Mouse (Mus musculus): ENCODE data around the gene Ccdc163. TPM values are rescaled to one million over a fixed set of nuclear protein-coding genes. Genes with fewer than 3 reads are reported as not detected.

The Ccdc163 gene
- polyA plus RNA-seq, 1 experiment, result 15.9 TPM

DNA sequence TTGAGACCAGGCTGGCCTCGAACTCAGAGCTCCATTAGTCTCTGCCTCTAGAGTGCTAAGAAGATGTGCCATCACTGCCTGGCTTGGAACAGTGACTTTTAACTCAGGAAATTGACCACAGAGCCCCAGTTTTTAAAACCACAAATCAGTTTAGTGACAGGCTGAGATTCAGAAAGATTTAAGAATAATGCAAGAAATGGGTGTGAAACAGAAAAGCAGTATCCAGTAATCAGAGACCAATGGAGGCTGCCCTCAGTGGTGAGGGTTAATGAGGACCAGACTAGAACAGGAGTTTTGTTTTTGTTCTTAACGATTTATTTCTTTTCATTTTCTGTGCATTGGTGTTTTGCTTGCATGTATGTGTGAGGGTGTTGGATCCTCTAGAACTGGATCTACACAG, 23.6 kb upstream of the Ccdc163 start:
- DNase-seq (ENCODE audit: low read depth in 1 of 2, low spot score in 2 of 2), result no peak
- 0 out of 2 replicates have a peak, but pooled peaks cover 3% of the 10 kb centered on the region for H3K4me1 ChIP-seq (ENCODE audit: control insufficient read depth, insufficient read depth, insufficient read length)
- peak overlapping the region; percentile 88; the same call in 1 of the 2 replicates for H3K27ac ChIP-seq (ENCODE audit: insufficient read depth, low read length)
- TF ChIP-seq CTCF (IDR thresholded peaks at IDR 0.05; ENCODE audit: extremely low read depth, insufficient read depth, insufficient read length, insufficient replicate concordance) (no peak), POLR2A (IDR thresholded peaks at IDR 0.05; ENCODE audit: low read depth, low read length) (no peak)
- no peak overlapping the region for H3K4me3 ChIP-seq (ENCODE audit: extremely low read depth, insufficient read depth, insufficient read length)
- H3K36me3 ChIP-seq (ENCODE audit: control insufficient read depth, insufficient read depth, low read length), result peaks cover 5% of the 10 kb centered on the region
- no peaks in the 10 kb centered on the region for H3K27me3 ChIP-seq (ENCODE audit: control insufficient read depth, insufficient read depth, low read length)
- 71% methylated on average over 2 of the region's 2 CpGs for WGBS

DNA sequence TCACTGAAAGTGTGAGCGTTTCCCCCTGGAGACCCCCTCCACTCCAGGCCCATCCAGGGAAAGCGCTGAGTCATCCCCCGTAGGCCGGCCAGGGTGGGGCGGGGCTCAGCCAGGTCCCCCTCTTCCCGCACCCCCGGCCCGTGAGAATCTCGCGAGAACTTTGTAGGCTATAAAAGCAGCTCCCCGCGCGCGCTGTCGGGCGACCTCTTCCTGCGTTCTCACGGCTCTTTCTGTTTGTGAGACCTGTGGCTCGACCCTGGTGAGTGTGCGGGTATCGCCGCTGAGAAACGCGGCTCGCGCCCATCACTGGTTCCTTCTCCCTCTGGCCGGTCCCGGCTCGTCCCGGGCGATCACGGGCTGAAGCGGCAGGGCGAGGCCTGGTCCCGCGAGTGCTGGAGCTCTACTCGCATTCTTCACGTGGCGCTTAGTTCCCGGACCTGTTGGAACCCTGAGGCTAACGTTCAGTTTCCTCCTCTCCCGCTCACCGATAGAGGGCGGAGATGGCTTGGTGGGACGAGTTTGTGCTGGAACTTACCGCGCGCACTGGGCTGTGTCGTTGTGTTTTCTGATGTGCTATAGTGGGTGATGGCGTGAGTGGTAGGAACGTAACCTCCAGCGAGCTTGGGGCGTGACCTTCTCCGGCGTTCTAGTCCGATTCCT, 22.8 kb upstream of the Ccdc163 start, which contains the start of gene Prdx1:
Prdx1 (plus strand) TSS at position 143 of the 660 bp plus-strand sequence.
- H3K27ac ChIP-seq (ENCODE audit: insufficient read depth, low read length), result peak within 1 kb of the TSS; percentile 88
- peaks cover 5% of the 10 kb centered on the region for H3K36me3 ChIP-seq (ENCODE audit: control insufficient read depth, insufficient read depth, low read length)
- TF ChIP-seq CTCF (IDR thresholded peaks at IDR 0.05; ENCODE audit: extremely low read depth, insufficient read depth, insufficient read length, insufficient replicate concordance) (peak; percentile 68; the same call in 1 of the 2 replicates), POLR2A (IDR thresholded peaks at IDR 0.05; ENCODE audit: low read depth, low read length) (peak; percentile 95)
- WGBS, result under 1% methylated on average over 56 of the region's 56 CpGs
- H3K4me3 ChIP-seq (ENCODE audit: extremely low read depth, insufficient read depth, insufficient read length), result peak within 1 kb of the TSS; percentile 77
- DNase-seq (ENCODE audit: low read depth in 1 of 2, low spot score in 2 of 2), result peak; percentile 82 to 89
- H3K4me1 ChIP-seq (ENCODE audit: control insufficient read depth, insufficient read depth, insufficient read length), result 0 out of 2 replicates have a peak, but pooled peaks cover 3% of the 10 kb centered on the region
- H3K27me3 ChIP-seq (ENCODE audit: control insufficient read depth, insufficient read depth, low read length), result no peaks in the 10 kb centered on the region

DNA sequence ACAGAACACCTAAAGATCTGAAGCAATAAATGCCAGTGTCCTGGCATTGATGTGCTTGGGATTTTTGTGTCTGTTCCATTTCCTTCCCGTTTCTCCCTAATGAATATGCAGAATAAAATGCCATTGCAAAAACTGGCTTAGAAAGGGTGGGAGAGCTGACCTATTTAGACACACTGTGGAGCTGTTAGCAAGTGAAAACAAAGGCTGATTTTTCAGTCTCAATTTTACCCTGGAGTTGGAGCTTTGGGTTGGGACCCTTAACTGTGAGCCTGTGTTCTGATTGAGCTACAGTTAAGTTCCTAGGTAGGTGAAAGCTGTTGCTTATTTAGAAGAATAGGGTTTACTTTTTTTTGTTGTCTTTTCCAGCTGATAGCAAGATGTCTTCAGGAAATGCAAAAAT, 21.3 kb upstream of the Ccdc163 start:
- DNase-seq (ENCODE audit: low read depth in 1 of 2, low spot score in 2 of 2), result no peak
- Histone ChIP-seq H3K27me3 (ENCODE audit: control insufficient read depth, insufficient read depth, low read length) (no peaks in the 10 kb centered on the region), H3K36me3 (ENCODE audit: control insufficient read depth, insufficient read depth, low read length) (peaks cover 8% of the 10 kb centered on the region), H3K27ac (ENCODE audit: insufficient read depth, low read length) (no peak overlapping the region), H3K4me3 (ENCODE audit: extremely low read depth, insufficient read depth, insufficient read length) (no peak overlapping the region), H3K4me1 (ENCODE audit: control insufficient read depth, insufficient read depth, insufficient read length) (0 out of 2 replicates have a peak, but pooled peaks cover 3% of the 10 kb centered on the region)
- whole genome bisulfite sequencing, result 31% methylated on average over 1 of the region's 1 CpGs
- no peak for TF ChIP-seq POLR2A (IDR thresholded peaks at IDR 0.05; ENCODE audit: low read depth, low read length)
- no peak for TF ChIP-seq CTCF (IDR thresholded peaks at IDR 0.05; ENCODE audit: extremely low read depth, insufficient read depth, insufficient read length, insufficient replicate concordance)

DNA sequence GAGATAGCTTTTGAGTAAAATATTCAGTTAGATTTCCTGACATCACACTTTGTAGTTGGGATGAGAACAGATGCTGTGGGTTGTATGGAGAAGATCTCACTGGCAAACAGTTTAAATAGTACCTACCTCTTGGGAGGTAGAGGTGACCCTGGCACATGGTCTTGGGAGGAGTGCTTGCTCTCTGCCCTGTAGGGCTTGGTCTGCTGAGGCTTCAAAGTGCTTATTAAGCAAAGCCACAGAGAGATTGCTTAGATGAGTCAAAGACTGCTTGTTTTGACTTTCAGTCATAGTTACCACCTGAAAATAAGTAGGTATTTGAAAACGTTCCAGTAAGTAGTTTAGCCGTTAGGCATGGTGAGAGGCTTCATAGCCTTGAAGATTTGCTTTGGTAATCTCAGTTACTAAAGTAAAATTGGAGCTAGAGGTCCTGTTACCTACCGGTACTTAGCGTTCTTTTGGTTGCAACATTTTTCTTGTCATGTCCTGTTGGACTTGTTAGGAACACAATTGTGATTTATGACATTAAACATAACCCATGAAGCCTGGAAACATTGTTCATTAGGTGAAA, 18.9 kb upstream of the Ccdc163 start:
- H3K36me3 ChIP-seq (ENCODE audit: control insufficient read depth, insufficient read depth, low read length), result peaks cover 19% of the 10 kb centered on the region
- no peak overlapping the region for H3K27ac ChIP-seq (ENCODE audit: insufficient read depth, low read length)

DNA sequence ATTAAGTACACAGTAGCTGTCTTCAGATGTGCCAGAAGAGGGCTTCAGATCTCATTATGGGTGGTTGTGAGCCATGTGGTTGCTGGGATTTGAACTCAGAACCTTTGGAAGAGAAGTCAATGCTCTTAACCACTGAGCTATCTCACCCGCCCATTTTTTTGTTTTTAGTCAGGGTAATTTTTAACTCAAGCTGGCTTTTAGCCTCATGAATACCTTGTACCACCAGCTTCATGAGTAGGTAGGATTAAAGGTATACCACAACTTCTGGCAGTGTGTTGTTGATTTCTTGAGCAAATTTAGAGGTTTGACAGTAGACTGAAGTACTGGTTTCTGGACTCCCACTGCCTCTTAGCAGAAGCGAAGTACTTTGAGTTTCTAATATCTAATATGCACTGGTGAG, 16.2 kb upstream of the Ccdc163 start:
- H3K4me3 ChIP-seq (ENCODE audit: extremely low read depth, insufficient read depth, insufficient read length), result no peak overlapping the region
- no peak for DNase-seq (ENCODE audit: low read depth in 1 of 2, low spot score in 2 of 2)
- TF ChIP-seq CTCF (IDR thresholded peaks at IDR 0.05; ENCODE audit: extremely low read depth, insufficient read depth, insufficient read length, insufficient replicate concordance) (no peak), POLR2A (IDR thresholded peaks at IDR 0.05; ENCODE audit: low read depth, low read length) (no peak)
- no peak overlapping the region for H3K27ac ChIP-seq (ENCODE audit: insufficient read depth, low read length)
- H3K36me3 ChIP-seq (ENCODE audit: control insufficient read depth, insufficient read depth, low read length), result peaks cover 32% of the 10 kb centered on the region
- H3K4me1 ChIP-seq (ENCODE audit: control insufficient read depth, insufficient read depth, insufficient read length), result no peaks in the 10 kb centered on the region
- 91% methylated on average over 2 of the region's 2 CpGs for WGBS
- H3K27me3 ChIP-seq (ENCODE audit: control insufficient read depth, insufficient read depth, low read length), result no peaks in the 10 kb centered on the region

More for the DNA sequence above, 18.9 kb upstream of the Ccdc163 start:
- no peaks in the 10 kb centered on the region for H3K27me3 ChIP-seq (ENCODE audit: control insufficient read depth, insufficient read depth, low read length)
- 0 out of 2 replicates have a peak, but pooled peaks cover 3% of the 10 kb centered on the region for H3K4me1 ChIP-seq (ENCODE audit: control insufficient read depth, insufficient read depth, insufficient read length)
- no peak for DNase-seq (ENCODE audit: low read depth in 1 of 2, low spot score in 2 of 2)
- TF ChIP-seq POLR2A (IDR thresholded peaks at IDR 0.05; ENCODE audit: low read depth, low read length) (no peak), CTCF (IDR thresholded peaks at IDR 0.05; ENCODE audit: extremely low read depth, insufficient read depth, insufficient read length, insufficient replicate concordance) (no peak)
- 82% methylated on average over 4 of the region's 4 CpGs for WGBS
- H3K4me3 ChIP-seq (ENCODE audit: extremely low read depth, insufficient read depth, insufficient read length), result no peak overlapping the region

DNA sequence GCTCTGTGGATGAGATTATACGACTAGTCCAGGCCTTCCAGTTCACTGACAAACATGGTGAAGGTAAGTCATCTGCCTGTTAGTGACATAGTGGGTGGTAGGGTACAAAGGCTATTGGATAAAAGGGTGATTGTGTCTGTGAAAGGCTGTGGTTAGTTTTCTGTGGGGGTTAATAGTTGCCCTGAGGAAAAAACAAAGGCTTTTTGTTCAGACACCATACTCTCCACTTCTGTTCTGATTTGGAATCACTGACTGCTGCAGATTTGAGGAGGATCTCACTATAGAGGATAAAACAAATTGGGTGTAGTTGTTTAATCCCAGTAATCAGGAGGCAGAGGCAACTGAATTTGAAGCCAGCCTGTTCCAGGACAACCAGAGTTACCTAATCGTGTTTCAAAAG, 14.5 kb upstream of the Ccdc163 start:
- Histone ChIP-seq H3K4me1 (ENCODE audit: control insufficient read depth, insufficient read depth, insufficient read length) (no peaks in the 10 kb centered on the region), H3K4me3 (ENCODE audit: extremely low read depth, insufficient read depth, insufficient read length) (no peak overlapping the region), H3K27me3 (ENCODE audit: control insufficient read depth, insufficient read depth, low read length) (no peaks in the 10 kb centered on the region), H3K36me3 (ENCODE audit: control insufficient read depth, insufficient read depth, low read length) (peaks cover 37% of the 10 kb centered on the region), H3K27ac (ENCODE audit: insufficient read depth, low read length) (no peak overlapping the region)
- no peak for DNase-seq (ENCODE audit: low read depth in 1 of 2, low spot score in 2 of 2)
- 93% methylated on average over 2 of the region's 2 CpGs for WGBS
- TF ChIP-seq POLR2A (IDR thresholded peaks at IDR 0.05; ENCODE audit: low read depth, low read length) (no peak), CTCF (IDR thresholded peaks at IDR 0.05; ENCODE audit: extremely low read depth, insufficient read depth, insufficient read length, insufficient replicate concordance) (no peak)

Measured in spleen, adult 2 months (tissue).